Mouse (Mus musculus) kidney, adult 18-20 months (tissue): ENCODE data around the gene Hectd1.

Source experiments
- DNase-seq: peaks from one replicate; pipeline ENCODE4 v3.0.0; 2021

Gene Hectd1

GRCm38 (mm10) chr12:51767454-51767853, 61.9 kb downstream of the Hectd1 start:
- DNase-seq, result no peak

GRCm38 (mm10) chr12:51759374-51759773, 70.0 kb downstream of the Hectd1 start:
- no peak for DNase-seq

GRCm38 (mm10) chr12:51756599-51756961, 72.8 kb downstream of the Hectd1 start:
- DNase-seq, result no peak

- DNase-seq, result no peak
Observed at GRCm38 (mm10) chr12:51755938-51756598, 73.3 kb downstream of the Hectd1 start.

GRCm38 (mm10) chr12:51747348-51747747, 82.0 kb downstream of the Hectd1 start:
- no peak for DNase-seq

- no peak for DNase-seq
Observed at GRCm38 (mm10) chr12:51744957-51745356, 84.4 kb downstream of the Hectd1 start.

- DNase-seq, result peak; percentile 38
Observed at GRCm38 (mm10) chr12:51741690-51742089, 87.6 kb downstream of the Hectd1 start.

GRCm38 (mm10) chr12:51736807-51737206, 92.5 kb downstream of the Hectd1 start:
- DNase-seq, result no peak

- DNase-seq, result no peak
Observed at GRCm38 (mm10) chr12:51736381-51736780, 93.0 kb downstream of the Hectd1 start.

- DNase-seq, result no peak
Observed at GRCm38 (mm10) chr12:51735840-51736271, 93.5 kb downstream of the Hectd1 start.

- DNase-seq, result no peak
Observed at GRCm38 (mm10) chr12:51734605-51735211, 94.6 kb downstream of the Hectd1 start.

- DNase-seq, result no peak
Observed at GRCm38 (mm10) chr12:51729827-51730226, 99.5 kb downstream of the Hectd1 start.

GRCm38 (mm10) chr12:51729058-51729457, 100.3 kb downstream of the Hectd1 start:
- peak; percentile 29 for DNase-seq

GRCm38 (mm10) chr12:51721836-51722235, 107.5 kb downstream of the Hectd1 start:
- no peak for DNase-seq

- DNase-seq, result no peak
Observed at GRCm38 (mm10) chr12:51718617-51719016, 110.7 kb downstream of the Hectd1 start.

GRCm38 (mm10) chr12:51712685-51713084, 116.7 kb downstream of the Hectd1 start:
- peak; percentile 35 for DNase-seq

GRCm38 (mm10) chr12:51710154-51710553, 119.2 kb downstream of the Hectd1 start:
- no peak for DNase-seq

- DNase-seq, result no peak
Observed at GRCm38 (mm10) chr12:51709741-51710140, 119.6 kb downstream of the Hectd1 start.

- no peak for DNase-seq
Observed at GRCm38 (mm10) chr12:51708941-51709686, 120.2 kb downstream of the Hectd1 start.

- DNase-seq, result peak; percentile 55
Observed at GRCm38 (mm10) chr12:51706673-51707235, 122.6 kb downstream of the Hectd1 start.

GRCm38 (mm10) chr12:51705778-51706177, 123.6 kb downstream of the Hectd1 start:
- DNase-seq, result no peak

GRCm38 (mm10) chr12:51704572-51704971, 124.8 kb downstream of the Hectd1 start:
- DNase-seq, result no peak

- DNase-seq, result no peak
Observed at GRCm38 (mm10) chr12:51703859-51704258, 125.5 kb downstream of the Hectd1 start.

GRCm38 (mm10) chr12:51701723-51702122, 127.6 kb downstream of the Hectd1 start:
- DNase-seq, result no peak
